Mouse (Mus musculus) cerebellum, postnatal 4 days (tissue): ENCODE measurements at regions not wholly inside any gene's neighbourhood (a gene's known extent, or its start where the extent isn't known, plus 50 kb on each side); places are given as distances from the start of the nearest gene placed in this dataset.

Source experiments
- DNase-seq, 2 experiments: peaks; one replicate each; pipeline ENCODE4 v3.0.0; 2022; ENCODE audit warnings: low spot score in 2 of 2, mixed read lengths in 1 of 2

- no peak for DNase-seq
These were observed 73.5 kb downstream of the Tmem114 start for GRCm38 (mm10) chr16:8351424-8351823.

DNA sequence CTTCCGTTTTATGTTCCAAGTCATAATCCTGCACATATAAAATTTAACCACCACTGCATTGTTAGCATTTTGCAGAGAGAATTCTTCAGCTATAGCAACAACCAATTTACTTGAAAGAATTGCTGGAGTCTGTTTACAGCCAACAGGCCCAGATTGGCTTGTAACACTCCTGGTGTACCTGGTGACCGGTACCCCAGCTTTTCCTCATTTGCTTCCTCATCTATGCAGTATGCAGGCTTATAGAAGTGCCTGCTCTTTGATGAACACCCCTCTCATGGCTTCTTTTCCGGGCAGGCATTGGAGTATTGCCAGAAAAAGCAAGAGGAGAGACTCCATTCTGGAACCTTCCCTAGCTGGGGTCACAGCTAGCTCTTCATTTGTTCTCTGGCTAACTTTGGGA lies 75.8 kb downstream of the Tmem114 start:
- DNase-seq, result no peak

DNA sequence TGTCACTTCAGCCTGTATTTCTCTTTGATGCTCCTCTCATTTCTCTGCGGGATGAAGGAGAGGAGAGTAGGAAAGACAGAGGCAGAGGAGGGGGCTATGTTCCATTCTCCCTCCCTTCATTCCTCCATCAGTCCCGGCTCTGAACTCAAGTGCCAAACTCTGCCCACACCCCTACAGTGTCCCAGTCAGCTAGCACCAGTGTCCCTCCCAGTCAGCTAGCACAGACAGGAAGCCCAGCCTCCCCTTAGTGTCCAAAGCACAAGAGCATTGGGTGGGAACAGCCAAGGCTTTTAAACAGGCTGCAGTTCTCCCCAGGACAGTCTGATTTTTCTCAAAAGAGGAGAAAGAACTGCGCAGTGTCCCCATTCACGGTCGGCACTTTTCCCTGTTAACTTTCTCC lies 76.3 kb downstream of the Tmem114 start:
- DNase-seq, result no peak

DNA sequence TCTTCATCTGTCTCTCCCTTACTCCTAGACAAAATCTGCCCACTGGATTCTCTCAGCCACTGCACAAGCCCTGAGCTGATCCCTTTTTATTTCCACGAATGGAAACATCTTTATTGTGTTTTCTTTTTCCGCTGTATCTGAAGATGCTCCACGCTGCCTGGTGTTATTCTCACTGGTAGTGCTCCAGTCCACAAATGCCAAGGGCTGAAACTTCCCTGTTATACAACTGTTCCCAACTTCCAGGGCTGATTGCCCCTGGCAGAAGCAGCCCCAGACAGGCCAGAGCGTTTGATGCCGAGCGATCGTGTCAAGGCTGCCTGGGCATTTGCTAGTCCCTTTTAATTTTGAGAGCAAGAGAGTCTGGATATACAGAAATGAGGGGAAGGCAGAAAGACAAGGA lies 79.7 kb downstream of the Tmem114 start:
- no peak for DNase-seq

DNA sequence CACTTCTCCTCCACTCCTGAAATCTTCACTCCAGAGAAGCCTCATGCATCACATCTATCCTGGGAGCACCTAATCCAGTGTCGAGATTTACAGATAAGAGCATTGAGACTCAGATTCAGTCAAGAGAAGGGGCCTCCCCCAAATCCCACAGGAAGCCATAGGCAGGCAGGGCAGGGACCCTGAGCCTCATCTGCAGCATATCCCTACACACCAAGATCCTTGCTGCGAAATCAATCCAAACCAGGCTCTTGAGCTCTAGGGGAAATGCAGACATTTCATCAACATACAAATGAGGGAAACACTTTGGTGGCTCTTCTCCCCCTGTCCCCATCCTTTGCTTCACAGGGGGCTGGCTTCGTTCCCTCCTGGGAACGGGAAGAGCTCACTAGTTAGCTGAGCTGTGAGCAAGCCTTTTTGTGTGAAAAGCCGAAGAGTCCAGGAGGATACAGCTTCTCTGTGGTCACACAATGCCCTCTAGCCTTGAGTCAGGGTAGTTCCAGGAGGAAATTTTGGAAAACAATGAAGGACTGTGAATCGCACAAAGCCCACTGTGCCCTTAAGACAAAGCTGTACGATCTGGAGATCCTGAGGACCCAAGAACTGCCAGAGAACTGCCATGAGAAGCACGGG lies 91.7 kb downstream of the Tmem114 start:
- DNase-seq, result peak in 1 of 2 experiments; percentile 47

DNA sequence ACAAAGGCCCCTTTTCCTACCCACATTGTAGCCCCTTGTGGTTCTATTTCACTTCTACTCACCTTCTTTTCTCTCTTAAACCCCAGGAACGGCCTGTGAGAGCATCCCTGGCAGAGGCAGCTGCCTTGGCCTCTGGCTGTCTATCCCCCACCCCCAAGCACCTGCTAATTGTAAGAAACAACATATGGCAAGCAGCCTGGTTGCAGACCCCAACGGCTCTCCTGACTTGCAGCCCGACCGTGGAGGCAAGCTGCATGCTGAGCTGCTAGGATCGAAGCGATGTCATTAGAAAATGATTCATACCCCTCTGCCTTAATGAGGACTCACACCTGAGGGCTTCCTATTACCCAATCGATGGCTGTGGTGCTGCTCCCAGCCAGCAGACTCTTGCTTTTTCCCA lies 112.9 kb downstream of the Tmem114 start:
- peak in 1 of 2 experiments; percentile 10 for DNase-seq

DNA sequence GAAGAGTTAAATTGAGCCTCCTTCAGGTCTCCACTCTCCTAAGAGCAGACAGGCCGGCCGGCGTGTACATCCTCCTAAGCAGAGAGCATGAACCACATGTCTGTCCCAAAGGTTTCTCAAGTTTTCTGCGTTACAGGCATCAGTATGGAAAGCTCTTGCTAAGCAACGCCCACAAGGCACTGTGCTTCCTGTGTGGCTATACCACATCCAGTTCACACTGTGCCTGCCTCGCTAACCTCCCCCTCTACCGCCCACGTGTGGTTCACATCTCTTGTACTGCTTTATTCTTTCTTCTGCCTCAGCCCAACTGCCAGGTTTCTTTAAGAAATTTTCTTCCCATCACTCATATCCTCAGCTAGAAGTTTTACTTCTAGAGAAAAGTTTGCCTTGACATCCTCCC lies 118.5 kb downstream of the Tmem114 start:
- no peak for DNase-seq
